Mouse (Mus musculus) midbrain, embryonic 16.5 days (tissue): ENCODE results near the gene Slc39a9. TPM values are rescaled to one million over a fixed set of nuclear protein-coding genes. Genes with fewer than 3 reads are reported as not detected.

Source experiments
- ATAC-seq: fragments of 200-750 bp; cut with Nextera tagmentation; 2 replicates; pipeline ENCODE4 v1.8.0; 2017; ENCODE audit warnings: moderate TSS enrichment
- H3K27ac ChIP-seq: fragments of 300-500 bp; sonication (generic); 2 replicates; pipeline ENCODE4 v1.5.1; 2014; ENCODE audit warnings: mild to moderate bottlenecking, low read length, mixed read lengths
- H3K27me3 ChIP-seq: fragments of 300-500 bp; sonication (generic); 2 replicates; pipeline ENCODE4 v1.6.1; 2014; ENCODE audit warnings: low read depth, low read length, mixed read lengths; ENCODE audit not compliant: control insufficient read depth, insufficient read depth
- H3K36me3 ChIP-seq: fragments of 300-500 bp; sonication (generic); 2 replicates; pipeline ENCODE4 v1.6.1; 2014; ENCODE audit warnings: mild to moderate bottlenecking, low read length, moderate library complexity, mixed read lengths; ENCODE audit not compliant: control insufficient read depth, insufficient read depth
- H3K4me1 ChIP-seq: fragments of 300-500 bp; sonication (generic); 2 replicates; pipeline ENCODE4 v1.6.1; 2014; ENCODE audit warnings: mild to moderate bottlenecking, low read length, mixed read lengths; ENCODE audit not compliant: control insufficient read depth, insufficient read depth
- H3K4me2 ChIP-seq: fragments of 300-500 bp; sonication (generic); 2 replicates; pipeline ENCODE4 v1.6.1; 2014; ENCODE audit warnings: mild to moderate bottlenecking, low read length, mixed read lengths
- H3K4me3 ChIP-seq: fragments of 300-500 bp; sonication (generic); 2 replicates; pipeline ENCODE4 v1.5.1; 2014; ENCODE audit warnings: low read depth, mild to moderate bottlenecking, low read length, moderate library complexity, mixed read lengths
- H3K9ac ChIP-seq: fragments of 300-500 bp; sonication (generic); 2 replicates; pipeline ENCODE4 v1.6.1; 2014; ENCODE audit warnings: low read depth, low read length, mixed read lengths
- H3K9me3 ChIP-seq: fragments of 300-500 bp; sonication (generic); replicated peaks from 2 replicates; pipeline ENCODE4 v1.6.1; 2014; ENCODE audit warnings: mild to moderate bottlenecking, low read length, mixed read lengths; ENCODE audit not compliant: control insufficient read depth, poor library complexity, severe bottlenecking
- WGBS: fragments of 180-500 bp; shearing (Covaris S2); extraction: QIAGEN DNeasy Blood & Tissue Kit; methylation state at CpG from one replicate; pipeline ENCODE4 v1.1.7; 2014; 5-methylcytosine and 5-hydroxymethylcytosine counted together
- polyA plus RNA-seq: library from polyadenylated mRNA; unstranded; fragments of >200 nt; fragmentation: Nextera tagmentation; extraction: Ambion mirVana; gene quantifications from 2 replicates; pipeline ENCODE4 v1.2.1, GENCODE M21; 2015

The Slc39a9 gene
- polyA plus RNA-seq, 1 experiment from 2014 or later: 25.2 TPM

- peaks cover 24% of the 10 kb centered on the region for H3K27me3 ChIP-seq
- H3K36me3 ChIP-seq: no peaks in the 10 kb centered on the region
- no peaks in the 10 kb centered on the region for H3K9me3 ChIP-seq
- peaks cover 10% of the 10 kb centered on the region for H3K4me1 ChIP-seq
- H3K4me2 ChIP-seq: no peak overlapping the region
- H3K9ac ChIP-seq: no peak overlapping the region
- ATAC-seq: no peak
- no peak overlapping the region for H3K27ac ChIP-seq
- H3K4me3 ChIP-seq: no peak overlapping the region
- WGBS: 68% methylated on average over 3 of the region's 3 CpGs
Measured at GRCm38 (mm10) chr12:80695004-80695403, 51.3 kb downstream of the Slc39a9 start.

- no peaks in the 10 kb centered on the region for H3K36me3 ChIP-seq
- H3K4me3 ChIP-seq: no peak overlapping the region
- H3K4me1 ChIP-seq: no peaks in the 10 kb centered on the region
- H3K27me3 ChIP-seq: peaks cover 7% of the 10 kb centered on the region; the same call in 1 of the 2 replicates
- no peak overlapping the region for H3K27ac ChIP-seq
- no peak overlapping the region for H3K9ac ChIP-seq
- H3K9me3 ChIP-seq: no peaks in the 10 kb centered on the region
- ATAC-seq: no peak
- H3K4me2 ChIP-seq: no peak overlapping the region
- 92% methylated on average over 5 of the region's 5 CpGs for WGBS
Measured at GRCm38 (mm10) chr12:80698526-80699143, 55.0 kb downstream of the Slc39a9 start.

GRCm38 (mm10) chr12:80699144-80699531 is 55.5 kb downstream of the Slc39a9 start:
- no peak overlapping the region for H3K4me3 ChIP-seq
- H3K36me3 ChIP-seq: no peaks in the 10 kb centered on the region
- no peak overlapping the region for H3K4me2 ChIP-seq
- no peak overlapping the region for H3K9ac ChIP-seq
- no peaks in the 10 kb centered on the region for H3K9me3 ChIP-seq
- H3K27ac ChIP-seq: no peak overlapping the region
- ATAC-seq: no peak
- peaks cover 4% of the 10 kb centered on the region; the same call in 1 of the 2 replicates for H3K27me3 ChIP-seq
- 82% methylated on average over 2 of the region's 2 CpGs for WGBS
- H3K4me1 ChIP-seq: no peaks in the 10 kb centered on the region

GRCm38 (mm10) chr12:80701332-80701731 is 57.6 kb downstream of the Slc39a9 start:
- 77% methylated on average over 7 of the region's 7 CpGs for WGBS
- ATAC-seq: no peak

DNA sequence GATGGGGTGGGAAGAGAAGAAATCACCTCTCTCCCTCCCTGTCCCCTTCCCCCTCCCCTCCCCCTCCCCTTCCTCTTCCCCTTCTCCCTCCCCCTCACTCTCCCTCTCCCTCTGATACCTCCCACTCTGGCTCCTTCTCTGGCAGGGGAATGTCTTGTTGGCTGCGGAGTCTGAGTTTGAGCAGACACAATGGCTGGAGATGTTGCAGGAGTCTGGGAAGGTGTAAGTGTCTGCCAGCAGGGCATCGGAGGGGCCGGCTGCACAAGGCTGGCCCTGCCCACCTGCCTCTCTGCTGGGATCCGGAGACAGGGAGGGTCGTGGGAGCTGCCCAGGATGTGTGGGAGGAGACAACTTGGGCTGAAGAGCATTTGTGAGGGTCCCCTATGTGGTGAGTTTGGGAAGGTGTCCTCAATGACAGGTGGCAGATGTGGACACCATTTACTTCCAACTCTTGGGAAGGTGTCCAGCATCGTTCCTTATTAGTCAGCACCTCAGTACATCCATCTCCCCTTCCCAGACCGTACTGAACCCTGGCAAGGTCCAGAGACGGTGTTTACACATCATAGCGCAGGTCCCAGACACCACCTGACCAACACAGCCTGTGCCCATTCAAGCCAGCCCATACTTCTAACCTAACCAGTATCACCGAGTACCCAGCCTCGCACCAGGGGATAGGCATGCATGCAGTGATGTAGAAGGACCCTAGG is 62.7 kb downstream of the Slc39a9 start:
- H3K27ac ChIP-seq: no peak overlapping the region

More at GRCm38 (mm10) chr12:80701332-80701731, 57.6 kb downstream of the Slc39a9 start:
- Histone ChIP-seq H3K27ac (no peak overlapping the region), H3K27me3 (no peaks in the 10 kb centered on the region), H3K4me1 (no peaks in the 10 kb centered on the region), H3K9ac (no peak overlapping the region), H3K4me2 (no peak overlapping the region), H3K4me3 (no peak overlapping the region), H3K9me3 (no peaks in the 10 kb centered on the region), H3K36me3 (no peaks in the 10 kb centered on the region)

GRCm38 (mm10) chr12:80706915-80707604 is 63.4 kb downstream of the Slc39a9 start:
- no peaks in the 10 kb centered on the region for H3K9me3 ChIP-seq
- H3K9ac ChIP-seq: no peak overlapping the region
- H3K4me3 ChIP-seq: no peak overlapping the region
- WGBS: 62% methylated on average over 6 of the region's 6 CpGs
- no peaks in the 10 kb centered on the region for H3K36me3 ChIP-seq
- H3K27me3 ChIP-seq: no peaks in the 10 kb centered on the region
- no peak overlapping the region for H3K4me2 ChIP-seq
- no peak overlapping the region for H3K27ac ChIP-seq
- H3K4me1 ChIP-seq: no peaks in the 10 kb centered on the region
- ATAC-seq: no peak

More for the DNA sequence above, 62.7 kb downstream of the Slc39a9 start:
- Histone ChIP-seq H3K9ac (no peak overlapping the region), H3K36me3 (no peaks in the 10 kb centered on the region), H3K27me3 (no peaks in the 10 kb centered on the region), H3K9me3 (no peaks in the 10 kb centered on the region), H3K4me1 (no peaks in the 10 kb centered on the region), H3K4me3 (no peak overlapping the region), H3K4me2 (no peak overlapping the region)
- 58% methylated on average over 11 of the region's 11 CpGs for WGBS
- ATAC-seq: no peak

DNA sequence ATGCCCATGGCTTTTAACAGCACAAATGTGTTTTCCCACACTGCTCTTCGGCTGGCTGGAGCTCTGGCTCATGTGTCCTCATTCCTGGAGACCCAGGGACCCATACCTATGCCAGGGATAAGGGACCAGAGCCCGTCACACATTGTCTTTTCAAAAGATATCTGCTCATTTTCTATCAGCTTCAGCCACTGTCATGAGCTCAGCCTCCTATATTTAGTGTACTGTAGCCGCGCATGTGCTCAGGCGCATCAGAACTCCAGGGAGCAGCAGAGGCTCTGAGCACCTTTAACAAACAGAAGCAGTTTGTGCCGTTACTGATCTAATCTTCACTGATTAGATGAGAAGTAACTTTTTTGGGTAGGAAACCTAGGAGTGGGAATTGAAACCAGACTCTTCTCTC is 72.2 kb downstream of the Slc39a9 start:
- Histone ChIP-seq H3K4me2 (no peak overlapping the region), H3K27ac (no peak overlapping the region), H3K4me3 (no peak overlapping the region), H3K27me3 (no peaks in the 10 kb centered on the region), H3K9ac (no peak overlapping the region), H3K36me3 (no peaks in the 10 kb centered on the region), H3K9me3 (no peaks in the 10 kb centered on the region), H3K4me1 (peaks cover 4% of the 10 kb centered on the region; the same call in 1 of the 2 replicates)
- WGBS: 74% methylated on average over 6 of the region's 6 CpGs
- no peak for ATAC-seq

DNA sequence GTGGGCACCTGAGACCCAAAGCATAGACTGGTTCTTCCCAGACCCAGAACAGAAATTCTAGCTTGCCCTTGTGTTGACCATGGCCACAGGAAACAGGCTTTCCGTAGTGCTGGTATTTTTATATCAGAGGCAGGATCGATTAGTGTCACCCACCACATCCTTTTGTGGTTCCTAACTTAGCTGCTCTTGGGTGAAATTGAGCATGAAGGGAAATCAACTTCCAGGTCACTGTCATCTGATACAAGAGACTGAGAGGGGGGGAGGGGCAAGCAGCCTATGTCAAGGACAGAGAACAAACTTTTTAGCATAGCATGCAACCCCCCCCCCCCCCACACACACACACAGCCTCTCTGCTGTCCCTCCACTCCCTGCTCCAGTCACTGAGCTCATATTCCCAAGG is 75.5 kb downstream of the Slc39a9 start:
- peaks cover 4% of the 10 kb centered on the region; the same call in 1 of the 2 replicates for H3K4me1 ChIP-seq
- no peak for ATAC-seq
- 81% methylated on average over 2 of the region's 2 CpGs for WGBS

DNA sequence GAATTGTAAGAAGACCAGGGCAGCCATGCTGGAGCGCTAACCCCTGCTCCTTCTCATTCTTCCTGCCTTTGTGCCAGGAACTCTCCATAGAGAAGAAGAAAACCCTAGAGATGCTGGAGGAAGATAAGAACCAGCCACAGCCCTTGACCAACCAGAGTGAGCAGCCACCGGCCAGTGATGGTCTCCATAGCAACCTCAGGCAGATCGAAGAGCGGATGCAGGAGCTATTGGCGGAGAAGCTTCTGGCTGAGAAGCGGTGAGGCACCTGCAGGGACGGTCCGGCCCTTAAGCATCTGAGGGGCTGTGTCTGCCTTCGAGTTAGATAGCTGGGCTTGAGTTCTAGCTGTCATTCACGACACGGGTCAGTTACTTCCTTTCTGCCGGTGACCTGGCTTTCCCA is 76.8 kb downstream of the Slc39a9 start:
- Histone ChIP-seq H3K9me3 (no peaks in the 10 kb centered on the region), H3K27ac (no peak overlapping the region), H3K36me3 (no peaks in the 10 kb centered on the region), H3K27me3 (no peaks in the 10 kb centered on the region), H3K9ac (no peak overlapping the region), H3K4me3 (no peak overlapping the region), H3K4me1 (peaks cover 4% of the 10 kb centered on the region; the same call in 1 of the 2 replicates), H3K4me2 (peak overlapping the region; percentile 33)
- ATAC-seq: no peak
- WGBS: 42% methylated on average over 12 of the region's 12 CpGs

More for the DNA sequence above, 75.5 kb downstream of the Slc39a9 start:
- Histone ChIP-seq H3K9ac (no peak overlapping the region), H3K27ac (no peak overlapping the region), H3K4me2 (no peak overlapping the region), H3K4me3 (no peak overlapping the region), H3K27me3 (no peaks in the 10 kb centered on the region), H3K9me3 (no peaks in the 10 kb centered on the region), H3K36me3 (no peaks in the 10 kb centered on the region)
